Mouse (Mus musculus) kidney, postnatal 0 days (tissue): ENCODE data around the gene Trim67. TPM values are rescaled to one million over a fixed set of nuclear protein-coding genes. Genes with fewer than 3 reads are reported as not detected.
"Not testable (repeated sequence)": the region's sequence is repeated elsewhere in the genome, so short reads cannot be mapped to it uniquely, and the experiment has no call there.

Source experiments
- ATAC-seq: fragments of 200-750 bp; cut with Nextera tagmentation; replicated peaks from 2 replicates; pipeline ENCODE4 v1.8.0; 2017; ENCODE audit warnings: low read depth, moderate number of reproducible peaks, moderate TSS enrichment, moderate library complexity; ENCODE audit not compliant: low FRiP score
- DNase-seq: peaks from one replicate; pipeline ENCODE4 v3.0.0-alpha.2; 2016; ENCODE audit warnings: low spot score
- H3K27ac ChIP-seq: fragments of 300-500 bp; sonication (generic); 2 replicates; pipeline ENCODE4 v1.5.1; 2014; ENCODE audit warnings: mild to moderate bottlenecking
- H3K27me3 ChIP-seq: fragments of 300-500 bp; sonication (generic); 2 replicates; pipeline ENCODE4 v1.6.1; 2014; ENCODE audit warnings: low read length, mixed read lengths; ENCODE audit not compliant: insufficient read depth
- H3K36me3 ChIP-seq: fragments of 300-500 bp; sonication (generic); 2 replicates; pipeline ENCODE4 v1.6.1; 2014; ENCODE audit warnings: low read length, mixed read lengths; ENCODE audit not compliant: insufficient read depth
- H3K4me1 ChIP-seq: fragments of 300-500 bp; sonication (generic); replicated peaks from 2 replicates; pipeline ENCODE4 v1.6.1; 2014; ENCODE audit warnings: antibody characterized with exemption, low read length, mixed read lengths; ENCODE audit not compliant: insufficient read depth
- H3K4me2 ChIP-seq: fragments of 300-500 bp; sonication (generic); 2 replicates; pipeline ENCODE4 v1.6.1; 2014; ENCODE audit warnings: mild to moderate bottlenecking, low read length, moderate library complexity, mixed read lengths
- H3K4me3 ChIP-seq: fragments of 300-500 bp; sonication (generic); replicated peaks from 2 replicates; pipeline ENCODE4 v1.5.1; 2014; ENCODE audit warnings: low read depth, low read length
- H3K9ac ChIP-seq: fragments of 300-500 bp; sonication (generic); 2 replicates; pipeline ENCODE4 v1.6.1; 2014; ENCODE audit warnings: low read depth, low read length
- H3K9me3 ChIP-seq: fragments of 300-500 bp; sonication (generic); replicated peaks from 2 replicates; pipeline ENCODE4 v1.6.1; 2016; ENCODE audit warnings: low read length, inconsistent platforms, mixed read lengths
- CTCF ChIP-seq: IDR thresholded peaks from 2 replicates; pipeline ENCODE4 v1.5.1; 2016; ENCODE audit warnings: antibody characterized with exemption, low read depth, mild to moderate bottlenecking, moderate library complexity
- WGBS: fragments of 180-500 bp; shearing (Covaris S2); extraction: QIAGEN DNeasy Blood & Tissue Kit; methylation state at CpG from one replicate; pipeline ENCODE4 v1.1.7; 2014; 5-methylcytosine and 5-hydroxymethylcytosine counted together
- polyA plus RNA-seq: library from polyadenylated mRNA; unstranded; fragments of >200 nt; fragmentation: Nextera tagmentation; extraction: Ambion mirVana; gene quantifications from 2 replicates; pipeline ENCODE4 v1.2.1, GENCODE M21; 2015

Trim67 gene
- polyA plus RNA-seq, 1 experiment from 2014 or later, result 0.04 TPM

- Histone ChIP-seq H3K36me3 (peaks cover 13% of the 10 kb centered on the region), H3K4me1 (no peaks in the 10 kb centered on the region), H3K27ac (no peak overlapping the region), H3K4me2 (no peak overlapping the region), H3K4me3 (no peak overlapping the region), H3K9me3 (no peaks in the 10 kb centered on the region), H3K9ac (no peak overlapping the region), H3K27me3 (no peaks in the 10 kb centered on the region)
- ATAC-seq (no peak), DNase-seq (no peak)
- no peak for TF ChIP-seq CTCF
Measured at GRCm38 (mm10) chr8:124835848-124836247, 43.0 kb downstream of the Trim67 start.

- Histone ChIP-seq H3K9ac (no peak overlapping the region), H3K4me3 (no peak overlapping the region)
- 86% methylated on average over 7 of the region's 7 CpGs for WGBS
Measured at GRCm38 (mm10) chr8:124836273-124836672, 43.4 kb downstream of the Trim67 start.

GRCm38 (mm10) chr8:124836907-124837306 lies 44.0 kb downstream of the Trim67 start:
- DNase-seq (no peak), ATAC-seq (no peak)
- H3K9me3 ChIP-seq, result no peaks in the 10 kb centered on the region
- no peak for TF ChIP-seq CTCF
- H3K4me3 ChIP-seq, result no peak overlapping the region
- no peak overlapping the region for H3K27ac ChIP-seq
- H3K27me3 ChIP-seq, result no peaks in the 10 kb centered on the region
- WGBS, result 71% methylated on average over 2 of the region's 2 CpGs
- no peaks in the 10 kb centered on the region for H3K4me1 ChIP-seq
- H3K4me2 ChIP-seq, result no peak overlapping the region
- peaks cover 20% of the 10 kb centered on the region for H3K36me3 ChIP-seq
- H3K9ac ChIP-seq, result no peak overlapping the region

More at GRCm38 (mm10) chr8:124836273-124836672, 43.4 kb downstream of the Trim67 start:
- H3K4me1 ChIP-seq, result no peaks in the 10 kb centered on the region
- H3K27ac ChIP-seq, result no peak overlapping the region
- no peaks in the 10 kb centered on the region for H3K27me3 ChIP-seq
- H3K36me3 ChIP-seq, result peaks cover 17% of the 10 kb centered on the region
- TF ChIP-seq CTCF, result 0 out of 2 replicates have a peak, but pooled peaks have one; percentile 2
- DNase-seq (no peak), ATAC-seq (no peak)
- no peak overlapping the region for H3K4me2 ChIP-seq
- H3K9me3 ChIP-seq, result no peaks in the 10 kb centered on the region

- Histone ChIP-seq H3K36me3 (peaks cover 23% of the 10 kb centered on the region), H3K27ac (no peak overlapping the region), H3K4me2 (no peak overlapping the region), H3K9ac (no peak overlapping the region), H3K9me3 (no peaks in the 10 kb centered on the region), H3K4me3 (no peak overlapping the region), H3K27me3 (no peaks in the 10 kb centered on the region), H3K4me1 (no peaks in the 10 kb centered on the region)
- ATAC-seq (no peak), DNase-seq (no peak)
- WGBS, result 88% methylated on average over 2 of the region's 2 CpGs
- no peak for TF ChIP-seq CTCF
Measured at GRCm38 (mm10) chr8:124837956-124838355, 45.1 kb downstream of the Trim67 start.

- Histone ChIP-seq H3K9me3 (no peaks in the 10 kb centered on the region), H3K27ac (no peak overlapping the region), H3K36me3 (peaks cover 23% of the 10 kb centered on the region), H3K4me2 (no peak overlapping the region), H3K4me1 (no peaks in the 10 kb centered on the region), H3K27me3 (no peaks in the 10 kb centered on the region), H3K9ac (no peak overlapping the region), H3K4me3 (no peak overlapping the region)
- 90% methylated on average over 10 of the region's 10 CpGs for WGBS
- ATAC-seq (no peak), DNase-seq (no peak)
- no peak for TF ChIP-seq CTCF
Measured at GRCm38 (mm10) chr8:124839371-124839770, 46.5 kb downstream of the Trim67 start.

GRCm38 (mm10) chr8:124840900-124841299 lies 48.0 kb downstream of the Trim67 start:
- ATAC-seq (no peak), DNase-seq (no peak)
- Histone ChIP-seq H3K36me3 (peaks cover 23% of the 10 kb centered on the region), H3K4me1 (no peaks in the 10 kb centered on the region), H3K4me3 (no peak overlapping the region), H3K27ac (no peak overlapping the region), H3K9me3 (no peaks in the 10 kb centered on the region), H3K4me2 (no peak overlapping the region), H3K27me3 (no peaks in the 10 kb centered on the region), H3K9ac (no peak overlapping the region)
- no peak for TF ChIP-seq CTCF
- WGBS, result 94% methylated on average over 7 of the region's 7 CpGs

- ATAC-seq (no peak), DNase-seq (no peak)
- Histone ChIP-seq H3K36me3 (peaks cover 23% of the 10 kb centered on the region), H3K4me1 (no peaks in the 10 kb centered on the region), H3K4me3 (no peak overlapping the region), H3K9ac (no peak overlapping the region), H3K9me3 (no peaks in the 10 kb centered on the region), H3K27me3 (no peaks in the 10 kb centered on the region), H3K27ac (no peak overlapping the region), H3K4me2 (no peak overlapping the region)
- 83% methylated on average over 10 of the region's 10 CpGs for WGBS
- no peak for TF ChIP-seq CTCF
Measured at GRCm38 (mm10) chr8:124841775-124842174, 48.9 kb downstream of the Trim67 start.

- H3K9me3 ChIP-seq, H3K4me2 ChIP-seq, ATAC-seq, H3K27ac ChIP-seq, H3K27me3 ChIP-seq, H3K4me1 ChIP-seq, H3K9ac ChIP-seq, DNase-seq, H3K4me3 ChIP-seq: not testable (repeated sequence)
- H3K36me3 ChIP-seq, result peaks cover 23% of the 10 kb centered on the region
- 41% methylated on average over 1 of the region's 1 CpGs for WGBS
Measured at GRCm38 (mm10) chr8:124842929-124843328, 50.0 kb downstream of the Trim67 start.
